Mouse (Mus musculus): ENCODE data around the gene Olfr1051. TPM values are rescaled to one million over a fixed set of nuclear protein-coding genes. Genes with fewer than 3 reads are reported as not detected.
"Not testable (repeated sequence)": the region's sequence is repeated elsewhere in the genome, so short reads cannot be mapped to it uniquely, and the experiment has no call there.

Olfr1051 gene
- not detected in 2 replicates for polyA plus RNA-seq (2015; fragmentation: Nextera tagmentation; extraction: Ambion mirVana)

DNA sequence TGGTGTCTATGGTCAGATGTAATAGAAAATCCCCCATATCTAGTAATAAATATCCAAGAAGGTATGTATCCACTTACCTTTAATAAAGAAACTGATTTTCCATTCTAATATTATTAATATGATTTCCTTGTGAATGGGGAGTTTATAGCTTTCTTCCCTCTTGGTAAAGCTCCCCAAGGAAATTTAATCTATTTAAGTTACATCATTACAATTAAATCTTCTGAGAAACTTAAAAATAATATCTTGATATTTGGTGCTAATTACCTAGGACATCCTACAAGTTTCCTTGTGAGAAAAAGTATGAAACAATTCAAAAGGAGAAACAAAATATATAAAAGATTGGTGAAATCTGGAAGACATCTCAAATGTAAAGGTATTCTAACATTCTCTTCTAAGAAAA, at the start of gene Olfr1051:
Gene Olfr1051 (minus strand): TSS at position 101 of the 400 bp plus-strand sequence.
- not testable (repeated sequence) for H3K9me3 ChIP-seq; H3K4me3 ChIP-seq (replicated peaks); ATAC-seq (ENCODE audit: insufficient read depth, low FRiP score, low read depth); H3K36me3 ChIP-seq; H3K27me3 ChIP-seq (replicated peaks); H3K9ac ChIP-seq; H3K27ac ChIP-seq; H3K4me1 ChIP-seq; H3K4me2 ChIP-seq

DNA sequence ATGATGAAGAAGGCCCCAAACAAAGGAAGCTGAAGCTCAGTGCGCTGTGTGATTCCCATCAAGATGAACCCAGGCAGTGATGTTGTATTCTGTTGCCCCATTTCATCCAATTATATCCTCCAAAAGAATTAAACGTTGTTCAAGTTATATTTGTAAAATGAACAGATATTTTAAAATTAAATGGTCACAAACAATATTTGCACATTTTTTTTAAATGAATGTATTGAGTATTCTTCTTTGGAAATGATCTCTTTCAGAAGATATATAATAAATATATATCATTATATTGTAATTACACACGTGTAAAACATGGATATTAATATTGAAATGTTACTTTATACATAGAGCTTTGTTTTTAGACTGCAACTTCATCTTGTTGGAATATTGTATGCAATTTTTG, 36.3 kb upstream of the Olfr1051 start, which contains the start of gene Olfr1053:
Gene Olfr1053 (minus strand): TSS at position 101 of the 400 bp plus-strand sequence.
- H3K27ac ChIP-seq, result no peak within 1 kb of the TSS
- H3K9ac ChIP-seq, result no peak within 1 kb of the TSS
- no peaks in the 10 kb centered on the region for H3K27me3 ChIP-seq (replicated peaks)
- no peaks in the 10 kb centered on the region for H3K4me1 ChIP-seq
- 58% methylated on average over 3 of the region's 3 CpGs for WGBS
- H3K4me2 ChIP-seq, result no peak within 1 kb of the TSS
- no peak within 1 kb of the TSS for H3K4me3 ChIP-seq (replicated peaks)
- ATAC-seq (ENCODE audit: insufficient read depth, low FRiP score, low read depth), result no peak
- no peaks in the 10 kb centered on the region for H3K9me3 ChIP-seq
- H3K36me3 ChIP-seq, result no peaks in the 10 kb centered on the region

DNA sequence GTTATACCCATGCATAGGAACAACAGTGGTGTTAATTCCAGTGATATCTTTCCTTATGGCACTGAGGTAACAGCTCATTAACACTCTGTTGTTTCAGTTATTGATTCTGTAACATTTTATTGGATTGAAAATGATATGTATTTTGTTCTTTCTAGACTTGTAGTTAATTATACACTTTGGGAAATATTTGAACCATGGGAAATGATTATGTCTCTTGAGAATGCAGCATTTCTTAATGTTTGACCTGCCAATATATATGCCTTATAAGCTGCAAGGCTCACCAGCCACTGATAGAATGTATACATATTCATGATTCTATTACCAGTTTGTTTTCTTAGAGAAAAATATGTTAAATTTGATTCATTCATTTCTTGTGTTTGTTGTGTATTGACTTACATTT, 13.3 kb upstream of the Olfr1051 start, which contains the start of gene Olfr1052:
Gene Olfr1052 (plus strand): TSS at position 301 of the 400 bp plus-strand sequence.
- H3K4me3 ChIP-seq (replicated peaks), result no peak within 1 kb of the TSS

DNA sequence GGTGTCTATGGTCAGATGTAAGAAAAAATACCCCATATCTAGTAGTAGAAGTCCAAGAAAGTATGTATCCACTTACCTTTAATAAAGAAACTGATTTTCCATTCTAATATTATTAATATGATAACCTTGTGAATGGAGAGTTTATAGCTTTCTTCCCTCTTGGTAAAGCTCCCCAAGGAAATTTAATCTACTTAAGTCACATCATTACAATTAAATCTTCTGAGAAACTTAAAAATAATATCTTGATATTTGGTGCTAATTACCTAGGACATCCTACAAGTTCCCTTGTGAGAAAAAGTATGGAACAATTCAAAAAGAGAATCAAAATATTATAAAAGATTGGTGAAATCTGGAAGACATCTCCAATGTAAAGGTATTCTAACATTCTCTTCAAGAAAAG, 20.7 kb downstream of the Olfr1051 start, which contains the start of gene Olfr1049:
Gene Olfr1049 (minus strand): TSS at position 101 of the 400 bp plus-strand sequence.
- not testable (repeated sequence) for H3K4me2 ChIP-seq; H3K27me3 ChIP-seq (replicated peaks); H3K9ac ChIP-seq; H3K36me3 ChIP-seq; H3K4me3 ChIP-seq (replicated peaks); ATAC-seq (ENCODE audit: insufficient read depth, low FRiP score, low read depth); H3K9me3 ChIP-seq; H3K27ac ChIP-seq; H3K4me1 ChIP-seq

More for the DNA sequence above, 13.3 kb upstream of the Olfr1051 start, which contains the start of gene Olfr1052:
- H3K27me3 ChIP-seq (replicated peaks), result no peaks in the 10 kb centered on the region
- no peaks in the 10 kb centered on the region for H3K9me3 ChIP-seq
- ATAC-seq (ENCODE audit: insufficient read depth, low FRiP score, low read depth), result no peak
- H3K36me3 ChIP-seq, result no peaks in the 10 kb centered on the region
- H3K4me1 ChIP-seq, result no peaks in the 10 kb centered on the region
- no peak within 1 kb of the TSS for H3K9ac ChIP-seq
- H3K4me2 ChIP-seq, result no peak within 1 kb of the TSS
- H3K27ac ChIP-seq, result no peak within 1 kb of the TSS

DNA sequence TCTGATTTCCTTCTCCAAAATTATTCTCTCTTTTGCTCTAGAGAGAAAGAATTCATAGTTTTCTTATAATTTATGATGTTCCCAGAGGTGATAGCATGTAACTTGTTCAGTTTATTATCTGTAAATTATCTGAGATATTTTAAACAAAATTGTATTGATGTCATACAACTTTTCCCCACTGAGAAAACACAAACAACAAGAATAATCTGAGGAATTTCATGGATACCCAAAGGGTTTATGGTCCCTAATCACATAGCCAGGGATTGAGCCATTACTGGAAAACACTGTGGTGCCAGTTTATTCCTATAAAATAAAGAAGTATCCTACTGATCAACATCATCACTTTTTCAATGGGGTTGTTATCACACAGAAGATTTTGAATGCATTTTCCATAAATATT, 38.7 kb downstream of the Olfr1051 start, which contains the start of gene Olfr1048:
Gene Olfr1048 (minus strand): TSS at position 101 of the 400 bp plus-strand sequence.
- Histone ChIP-seq H3K4me1 (no peaks in the 10 kb centered on the region), H3K9me3 (no peaks in the 10 kb centered on the region), H3K27me3 (replicated peaks) (no peaks in the 10 kb centered on the region), H3K4me3 (replicated peaks) (no peak within 1 kb of the TSS), H3K4me2 (no peak within 1 kb of the TSS), H3K9ac (no peak within 1 kb of the TSS), H3K36me3 (no peaks in the 10 kb centered on the region), H3K27ac (no peak within 1 kb of the TSS)
- no peak for ATAC-seq (ENCODE audit: insufficient read depth, low FRiP score, low read depth)

DNA sequence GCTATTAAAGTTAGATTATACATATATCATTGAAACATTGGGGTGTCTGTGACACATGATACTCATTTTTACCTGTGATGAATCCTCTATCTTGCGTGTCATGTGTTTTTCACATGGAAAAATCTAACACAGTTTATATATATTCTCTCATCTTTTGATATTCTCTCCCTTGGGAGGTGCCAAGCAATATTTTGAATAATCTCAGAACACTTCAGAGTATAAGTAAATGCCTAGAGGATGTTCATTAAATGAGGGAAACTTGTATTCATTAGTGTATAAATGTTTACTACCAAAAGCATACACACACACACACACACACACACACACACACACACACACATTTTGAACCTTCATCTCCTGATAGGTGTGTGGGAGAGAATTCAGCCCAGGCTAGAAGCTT, 47.6 kb downstream of the Olfr1051 start, which contains the start of gene Olfr1047:
Gene Olfr1047 (minus strand): TSS at position 101 of the 400 bp plus-strand sequence.
- Histone ChIP-seq H3K27ac (no peak within 1 kb of the TSS), H3K36me3 (no peaks in the 10 kb centered on the region), H3K4me1 (no peaks in the 10 kb centered on the region), H3K27me3 (replicated peaks) (no peaks in the 10 kb centered on the region), H3K9me3 (no peaks in the 10 kb centered on the region), H3K4me2 (no peak within 1 kb of the TSS), H3K4me3 (replicated peaks) (no peak within 1 kb of the TSS), H3K9ac (no peak within 1 kb of the TSS)
- WGBS, result 86% methylated on average over 1 of the region's 1 CpGs
- ATAC-seq (ENCODE audit: insufficient read depth, low FRiP score, low read depth), result no peak

Other genes starting within 250 kb of the Olfr1051 start
- 0.05 and 0.10 TPM in 2 replicates for gene Olfr1034, start 233.2 kb downstream of the Olfr1051 start, polyA plus RNA-seq (2015; fragmentation: Nextera tagmentation; extraction: Ambion mirVana)
- gene Olfr1036, start 205.1 kb downstream of the Olfr1051 start, polyA plus RNA-seq (2015; fragmentation: Nextera tagmentation; extraction: Ambion mirVana), result not detected in 2 replicates
- not detected in 2 replicates for gene Olfr1037, start 191.7 kb downstream of the Olfr1051 start, polyA plus RNA-seq (2015; fragmentation: Nextera tagmentation; extraction: Ambion mirVana)
- not detected in 2 replicates for gene Olfr1039, start 143.2 kb downstream of the Olfr1051 start, polyA plus RNA-seq (2015; fragmentation: Nextera tagmentation; extraction: Ambion mirVana)
- gene Olfr1040, start 132.4 kb downstream of the Olfr1051 start, polyA plus RNA-seq (2015; fragmentation: Nextera tagmentation; extraction: Ambion mirVana), result not detected in 2 replicates
- gene Olfr1042, start 117.2 kb downstream of the Olfr1051 start, polyA plus RNA-seq (2015; fragmentation: Nextera tagmentation; extraction: Ambion mirVana), result not detected in 2 replicates
- gene Olfr1043, start 111.6 kb downstream of the Olfr1051 start, polyA plus RNA-seq (2015; fragmentation: Nextera tagmentation; extraction: Ambion mirVana), result not detected in 2 replicates
- gene Olfr1044, start 101.3 kb downstream of the Olfr1051 start, polyA plus RNA-seq (2015; fragmentation: Nextera tagmentation; extraction: Ambion mirVana), result not detected in 2 replicates
- gene Olfr52, start 93.4 kb downstream of the Olfr1051 start, polyA plus RNA-seq (2015; fragmentation: Nextera tagmentation; extraction: Ambion mirVana), result not detected in 2 replicates
- gene Olfr1045, start 76.1 kb downstream of the Olfr1051 start, polyA plus RNA-seq (2015; fragmentation: Nextera tagmentation; extraction: Ambion mirVana), result not detected in 2 replicates
- gene Olfr1046, start 59.8 kb downstream of the Olfr1051 start, polyA plus RNA-seq (2015; fragmentation: Nextera tagmentation; extraction: Ambion mirVana), result not detected in 2 replicates
- gene Olfr1047, start 47.7 kb downstream of the Olfr1051 start, polyA plus RNA-seq (2015; fragmentation: Nextera tagmentation; extraction: Ambion mirVana), result not detected in 2 replicates
- gene Olfr1048, start 38.8 kb downstream of the Olfr1051 start, polyA plus RNA-seq (2015; fragmentation: Nextera tagmentation; extraction: Ambion mirVana), result not detected in 2 replicates
- not detected in 2 replicates for gene Olfr1049, start 20.8 kb downstream of the Olfr1051 start, polyA plus RNA-seq (2015; fragmentation: Nextera tagmentation; extraction: Ambion mirVana)
- not detected in 2 replicates for gene Olfr1052, start 13.4 kb upstream of the Olfr1051 start, polyA plus RNA-seq (2015; fragmentation: Nextera tagmentation; extraction: Ambion mirVana)
- not detected in 2 replicates for gene Olfr1053, start 36.2 kb upstream of the Olfr1051 start, polyA plus RNA-seq (2015; fragmentation: Nextera tagmentation; extraction: Ambion mirVana)
- gene Olfr1054, start 56.3 kb upstream of the Olfr1051 start, polyA plus RNA-seq (2015; fragmentation: Nextera tagmentation; extraction: Ambion mirVana), result not detected in 2 replicates
- not detected in 2 replicates for gene Olfr1055, start 71.2 kb upstream of the Olfr1051 start, polyA plus RNA-seq (2015; fragmentation: Nextera tagmentation; extraction: Ambion mirVana)
- gene Olfr1056, start 83.4 kb upstream of the Olfr1051 start, polyA plus RNA-seq (2015; fragmentation: Nextera tagmentation; extraction: Ambion mirVana), result not detected in 2 replicates
- not detected in 2 replicates for gene Olfr1057, start 99.3 kb upstream of the Olfr1051 start, polyA plus RNA-seq (2015; fragmentation: Nextera tagmentation; extraction: Ambion mirVana)
- gene Olfr1058, start 109.5 kb upstream of the Olfr1051 start, polyA plus RNA-seq (2015; fragmentation: Nextera tagmentation; extraction: Ambion mirVana), result not detected in 2 replicates
- not detected in 2 replicates for gene Olfr1061, start 135.0 kb upstream of the Olfr1051 start, polyA plus RNA-seq (2015; fragmentation: Nextera tagmentation; extraction: Ambion mirVana)
- gene Olfr1062, start 147.7 kb upstream of the Olfr1051 start, polyA plus RNA-seq (2015; fragmentation: Nextera tagmentation; extraction: Ambion mirVana), result not detected in 2 replicates
- not detected in 2 replicates for gene Olfr1065, start 171.5 kb upstream of the Olfr1051 start, polyA plus RNA-seq (2015; fragmentation: Nextera tagmentation; extraction: Ambion mirVana)
- not detected in 2 replicates for gene Olfr1066, start 177.2 kb upstream of the Olfr1051 start, polyA plus RNA-seq (2015; fragmentation: Nextera tagmentation; extraction: Ambion mirVana)
- not detected in 2 replicates for gene Olfr228, start 208.3 kb upstream of the Olfr1051 start, polyA plus RNA-seq (2015; fragmentation: Nextera tagmentation; extraction: Ambion mirVana)
- gene Olfr1076, start 229.4 kb upstream of the Olfr1051 start, polyA plus RNA-seq (2015; fragmentation: Nextera tagmentation; extraction: Ambion mirVana), result not detected in 2 replicates